Comparison of ENCODE assay signal across 14 mouse cellular contexts in the genomic region with DNA sequence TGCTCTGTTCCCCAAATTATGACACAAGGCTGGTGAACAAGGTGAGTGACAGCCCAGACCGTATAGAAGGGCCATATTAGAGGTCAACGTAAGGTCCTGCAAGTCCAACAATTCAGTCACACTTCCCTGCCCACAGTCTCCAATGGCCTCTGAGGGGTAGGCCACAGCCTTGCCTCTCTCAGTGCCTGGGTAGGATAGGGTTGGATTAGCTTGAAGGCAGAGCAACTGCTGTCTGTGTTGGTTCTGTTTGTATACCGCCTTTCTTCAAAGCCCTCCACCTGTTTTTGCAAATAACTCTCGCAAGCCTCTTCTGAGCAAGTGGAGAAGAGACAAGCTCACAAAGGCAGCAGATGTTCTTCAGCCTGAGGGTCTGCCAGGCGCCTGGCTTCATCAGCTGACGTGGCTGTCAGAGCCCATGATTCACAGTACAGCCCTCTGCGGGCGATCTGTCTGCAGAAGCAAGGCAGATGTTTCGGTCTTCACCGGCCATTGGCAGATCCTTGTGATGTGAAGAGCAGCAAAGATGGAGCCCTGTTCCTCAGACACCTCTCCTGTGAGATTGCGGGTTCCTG.
DNase-seq lines count a peak whose midpoint lies in the region; ATAC-seq and TF ChIP-seq lines count a peak whose summit lies in the region.
"Had no signal": no experiment of that assay in that cellular context is flagged by ENCODE, and none has a peak within 500 bp of the region (broad histone marks: within the 10 kb centered on the region; RNA-seq: fewer than 3 reads in every experiment).

No protein-coding gene starts in this region.

- no peak for DNase-seq in forebrain, embryonic 11.5 days (ENCODE audit: low spot score)
- peak; percentile 66 for DNase-seq in midbrain, postnatal 0 days (ENCODE audit: low spot score)
- DNase-seq in gastrocnemius, postnatal 10 days: no peak
- DNase-seq in cerebellum, adult 11-12 months: no peak
- no peak for DNase-seq in thymus, postnatal 10 days (ENCODE audit: low spot score in 2 of 2)
- DNase-seq: adrenal gland, postnatal 25 days; cerebellum, adult 9-10 months; right cerebral cortex, adult 18-20 months had no signal

- H3K36me3 ChIP-seq in forebrain, embryonic 15.5 days: no peaks in the 10 kb centered on the region
- H3K36me3 ChIP-seq in forebrain, embryonic 11.5 days (ENCODE audit: control insufficient read depth, insufficient read depth, low read length): no peaks in the 10 kb centered on the region
- no peaks in the 10 kb centered on the region for H3K36me3 ChIP-seq in midbrain, embryonic 15.5 days (replicated peaks)
- no peaks in the 10 kb centered on the region for H3K36me3 ChIP-seq in midbrain, embryonic 16.5 days (ENCODE audit: control insufficient read depth, insufficient read depth, low read length)
- no peaks in the 10 kb centered on the region for H3K36me3 ChIP-seq in midbrain, postnatal 0 days (ENCODE audit: insufficient read depth, low read length)
- H3K36me3 ChIP-seq: liver, embryonic 12.5 days had no signal

- no peak overlapping the region for H3K4me2 ChIP-seq in forebrain, embryonic 15.5 days (replicated peaks)
- no peak overlapping the region for H3K4me2 ChIP-seq in forebrain, embryonic 11.5 days (ENCODE audit: low read depth, low read length, severe bottlenecking)
- no peak overlapping the region for H3K4me2 ChIP-seq in midbrain, embryonic 15.5 days
- no peak overlapping the region for H3K4me2 ChIP-seq in midbrain, embryonic 16.5 days (ENCODE audit: low read length)
- no peak overlapping the region for H3K4me2 ChIP-seq in midbrain, postnatal 0 days (ENCODE audit: low read depth, low read length, poor library complexity, severe bottlenecking)
- H3K4me2 ChIP-seq: liver, embryonic 12.5 days had no signal

- no peaks in the 10 kb centered on the region for H3K9me3 ChIP-seq in forebrain, embryonic 15.5 days
- H3K9me3 ChIP-seq in forebrain, embryonic 11.5 days (ENCODE audit: control insufficient read depth, low read length): no peaks in the 10 kb centered on the region
- H3K9me3 ChIP-seq in midbrain, embryonic 15.5 days: no peaks in the 10 kb centered on the region
- no peaks in the 10 kb centered on the region for H3K9me3 ChIP-seq in midbrain, embryonic 16.5 days (replicated peaks; ENCODE audit: control insufficient read depth, low read length, poor library complexity, severe bottlenecking)
- H3K9me3 ChIP-seq in midbrain, postnatal 0 days (ENCODE audit: low read length): no peaks in the 10 kb centered on the region
- H3K9me3 ChIP-seq: liver, embryonic 12.5 days had no signal

- ATAC-seq in forebrain, embryonic 15.5 days (replicated peaks): peak; percentile 56; the same call in 1 of the 2 replicates
- no peak for ATAC-seq in forebrain, embryonic 11.5 days (replicated peaks; ENCODE audit: low FRiP score)
- peak; percentile 26; the same call in 1 of the 2 replicates for ATAC-seq in midbrain, embryonic 15.5 days (replicated peaks)
- no peak for ATAC-seq in midbrain, embryonic 16.5 days
- 0 out of 2 replicates have a peak, but pooled peaks have one; percentile 25 for ATAC-seq in midbrain, postnatal 0 days (ENCODE audit: low FRiP score)
- ATAC-seq: liver, embryonic 12.5 days; Patski had no signal

- no peaks in the 10 kb centered on the region for H3K27me3 ChIP-seq in forebrain, embryonic 15.5 days
- H3K27me3 ChIP-seq in forebrain, embryonic 11.5 days (ENCODE audit: control insufficient read depth, insufficient read depth, low read length): no peaks in the 10 kb centered on the region
- no peaks in the 10 kb centered on the region for H3K27me3 ChIP-seq in midbrain, embryonic 15.5 days (replicated peaks)
- H3K27me3 ChIP-seq in midbrain, embryonic 16.5 days (ENCODE audit: control insufficient read depth, insufficient read depth, low read depth, low read length): no peaks in the 10 kb centered on the region
- H3K27me3 ChIP-seq in midbrain, postnatal 0 days (ENCODE audit: insufficient read depth, low read length): no peaks in the 10 kb centered on the region
- H3K27me3 ChIP-seq: liver, embryonic 12.5 days; Patski had no signal

- no peaks in the 10 kb centered on the region for H3K4me1 ChIP-seq in forebrain, embryonic 15.5 days
- H3K4me1 ChIP-seq in forebrain, embryonic 11.5 days (replicated peaks; ENCODE audit: control insufficient read depth, insufficient read depth, low read length): no peaks in the 10 kb centered on the region; the same call in 1 of the 2 replicates
- H3K4me1 ChIP-seq in midbrain, embryonic 15.5 days: 0 out of 2 replicates have a peak, but pooled peaks cover 6% of the 10 kb centered on the region
- peaks cover 13% of the 10 kb centered on the region; the same call in 1 of the 2 replicates for H3K4me1 ChIP-seq in midbrain, embryonic 16.5 days (ENCODE audit: control insufficient read depth, insufficient read depth, low read length)
- H3K4me1 ChIP-seq in midbrain, postnatal 0 days (ENCODE audit: insufficient read depth, low read length): no peaks in the 10 kb centered on the region
- H3K4me1 ChIP-seq: liver, embryonic 12.5 days; megakaryocyte, embryonic 14.5 days had no signal

- no peak overlapping the region for H3K4me3 ChIP-seq in forebrain, embryonic 15.5 days
- H3K4me3 ChIP-seq in forebrain, embryonic 11.5 days (ENCODE audit: low read depth, low read length): no peak overlapping the region
- no peak overlapping the region for H3K4me3 ChIP-seq in midbrain, embryonic 15.5 days
- H3K4me3 ChIP-seq in midbrain, embryonic 16.5 days (ENCODE audit: low read depth, low read length): no peak overlapping the region
- H3K4me3 ChIP-seq in midbrain, postnatal 0 days (ENCODE audit: low read depth, low read length): no peak overlapping the region
- H3K4me3 ChIP-seq: liver, embryonic 12.5 days; megakaryocyte, embryonic 14.5 days had no signal

- 79% methylated on average over 11 of the region's 11 CpGs for WGBS in forebrain, embryonic 15.5 days
- 90% methylated on average over 11 of the region's 11 CpGs for WGBS in forebrain, embryonic 11.5 days
- WGBS in midbrain, embryonic 15.5 days: 74% methylated on average over 11 of the region's 11 CpGs
- 77% methylated on average over 11 of the region's 11 CpGs for WGBS in midbrain, embryonic 16.5 days
- WGBS in midbrain, postnatal 0 days: 71% methylated on average over 11 of the region's 11 CpGs

- H3K27ac ChIP-seq in forebrain, embryonic 15.5 days (replicated peaks): no peak overlapping the region
- no peak overlapping the region for H3K27ac ChIP-seq in forebrain, embryonic 11.5 days (ENCODE audit: low read depth, low read length)
- no peak overlapping the region for H3K27ac ChIP-seq in midbrain, embryonic 15.5 days
- no peak overlapping the region for H3K27ac ChIP-seq in midbrain, embryonic 16.5 days (ENCODE audit: low read length)
- no peak overlapping the region for H3K27ac ChIP-seq in midbrain, postnatal 0 days (ENCODE audit: low read depth, low read length)
- H3K27ac ChIP-seq: liver, embryonic 12.5 days had no signal

- H3K9ac ChIP-seq in forebrain, embryonic 15.5 days (replicated peaks): no peak overlapping the region
- no peak overlapping the region for H3K9ac ChIP-seq in forebrain, embryonic 11.5 days (ENCODE audit: low read length)
- no peak overlapping the region for H3K9ac ChIP-seq in midbrain, embryonic 15.5 days
- H3K9ac ChIP-seq in midbrain, embryonic 16.5 days (ENCODE audit: low read depth, low read length): no peak overlapping the region
- no peak overlapping the region for H3K9ac ChIP-seq in midbrain, postnatal 0 days (replicated peaks; ENCODE audit: low read length, poor library complexity, severe bottlenecking)
- H3K9ac ChIP-seq: liver, embryonic 12.5 days had no signal

- no peak for TF ChIP-seq CTCF in midbrain, postnatal 0 days (IDR thresholded peaks at IDR 0.05)

Comparison
In these comparisons a context has a peak if more than half of its experiments do, and no peak if none do; other contexts are left out.
1. ATAC-seq: peak in forebrain, embryonic 15.5 days (single experiment), midbrain, embryonic 15.5 days (single experiment) and midbrain, postnatal 0 days (single experiment); none in forebrain, embryonic 11.5 days (single experiment) and midbrain, embryonic 16.5 days (single experiment).